Mouse (Mus musculus): ENCODE results near the gene Shank2. TPM values are rescaled to one million over a fixed set of nuclear protein-coding genes. Genes with fewer than 3 reads are reported as not detected.

The Shank2 gene
- total RNA-seq, 4 experiments from 2014 or later, result 108 to 123 (median 112) TPM

DNA sequence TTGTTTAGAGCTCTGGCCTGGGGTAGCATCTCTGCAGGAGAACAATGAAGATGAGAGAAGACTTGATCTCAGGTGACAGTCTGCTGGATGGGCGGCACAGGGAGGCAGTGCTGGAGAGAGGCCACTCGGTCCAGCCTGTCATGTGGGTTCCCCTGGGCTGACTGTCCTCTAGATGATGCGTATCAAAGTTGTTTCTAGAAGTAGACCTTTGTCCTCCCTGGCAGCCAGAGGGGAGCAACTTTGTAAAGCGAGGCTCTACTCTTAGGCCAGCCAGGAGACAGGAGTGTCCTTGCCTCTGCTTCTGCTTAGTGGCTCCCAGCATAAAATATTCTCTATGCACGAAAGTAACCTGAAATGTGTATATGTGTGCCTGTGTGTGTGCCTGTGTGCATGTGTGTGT is 27.5 kb downstream of the Shank2 start:
- DNase-seq (ENCODE audit: low spot score in 2 of 2), result no peak

DNA sequence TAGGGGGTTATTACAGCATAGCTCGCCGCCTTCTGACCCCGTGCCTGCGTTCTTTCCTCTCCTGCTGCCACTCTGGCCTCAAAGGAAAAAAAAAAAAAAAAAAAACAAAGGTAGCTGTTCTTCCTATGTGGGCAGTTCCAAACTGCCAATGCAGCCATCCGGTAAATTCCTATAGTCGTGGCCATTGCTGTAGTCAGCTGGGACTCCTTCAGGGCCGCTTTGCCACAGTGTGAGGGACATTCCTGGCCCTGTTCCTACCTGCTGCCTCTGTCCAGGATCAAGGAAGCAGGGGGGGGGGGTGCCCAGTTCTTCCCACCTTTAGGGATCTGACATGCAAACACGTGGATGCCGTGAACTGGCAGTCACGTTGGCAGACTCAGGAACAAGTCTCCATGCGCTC is 29.1 kb downstream of the Shank2 start:
- no peak for DNase-seq (ENCODE audit: low spot score in 2 of 2)

DNA sequence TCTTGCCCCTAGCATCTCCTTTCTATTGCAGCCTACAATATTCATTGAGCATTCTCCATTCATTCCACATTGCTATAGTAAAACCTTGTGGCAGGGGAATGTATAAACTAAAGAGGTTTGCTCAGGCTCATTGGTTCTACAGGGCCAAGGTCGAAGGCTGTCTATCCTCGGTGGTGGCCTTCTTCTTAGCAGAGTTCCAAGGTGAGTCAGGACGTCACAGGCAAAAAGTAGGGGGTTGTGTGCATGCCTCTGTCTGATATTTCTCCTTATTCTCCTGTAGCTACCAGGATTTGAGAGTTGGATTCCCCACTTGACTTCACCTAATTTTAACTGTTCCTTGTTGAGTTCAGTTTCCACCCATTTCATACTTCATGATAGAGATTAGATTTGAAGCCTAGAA is 29.9 kb downstream of the Shank2 start:
- no peak for DNase-seq (ENCODE audit: low spot score in 2 of 2)

DNA sequence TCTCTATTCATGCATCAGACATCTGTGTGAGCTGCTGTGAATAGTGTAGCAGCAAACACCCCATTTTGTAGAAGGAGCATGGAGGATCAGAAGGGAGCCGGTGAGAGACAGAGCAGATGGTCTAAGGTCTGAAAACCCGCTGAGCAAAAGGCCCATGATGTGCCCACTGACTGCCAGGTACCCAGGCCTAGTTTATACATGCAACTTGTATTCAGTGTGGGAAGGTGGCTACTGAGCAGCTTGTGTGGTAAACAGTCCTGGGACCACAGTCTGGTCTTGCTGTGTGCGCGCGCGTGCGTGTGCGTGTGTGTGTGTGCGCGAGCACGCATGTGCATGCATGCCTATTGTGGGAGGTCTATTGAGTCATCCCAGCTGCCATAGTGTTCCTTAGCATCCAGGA is 35.8 kb downstream of the Shank2 start:
- no peak for DNase-seq (ENCODE audit: low spot score in 2 of 2)

DNA sequence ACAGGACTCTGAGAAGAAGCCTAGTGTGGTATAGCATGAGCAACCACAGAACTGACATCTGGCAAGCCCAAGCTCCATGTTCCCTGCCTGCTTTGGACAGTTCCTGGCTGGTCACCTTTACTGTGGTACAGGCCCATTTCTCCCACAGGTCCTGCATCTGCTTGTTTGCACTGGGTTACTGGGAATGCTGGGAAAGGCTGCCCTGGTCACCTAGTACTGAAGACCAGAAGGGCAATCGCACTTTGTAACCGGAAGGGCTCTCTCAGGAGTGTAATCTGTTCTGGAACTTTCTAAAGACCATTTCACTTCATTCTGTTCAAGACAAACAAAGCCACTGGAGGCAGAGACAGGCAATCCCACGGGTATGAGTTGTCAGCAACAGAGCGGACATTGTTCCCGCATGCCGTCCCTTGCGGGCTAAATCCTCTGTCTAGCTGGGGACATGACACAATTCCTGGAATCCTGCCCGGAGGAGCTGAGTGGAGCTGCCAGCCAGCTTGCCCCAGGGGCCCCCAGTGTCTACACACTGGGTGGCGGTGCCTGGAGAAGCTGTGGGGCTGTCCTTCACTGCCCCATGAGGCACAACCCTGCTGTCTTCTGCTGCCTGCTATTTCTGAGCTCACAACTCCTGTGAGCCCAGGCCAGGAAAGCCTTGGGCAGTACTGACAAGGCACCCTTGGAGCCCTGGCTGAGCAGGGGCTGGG is 36.4 kb downstream of the Shank2 start:
- DNase-seq (ENCODE audit: low spot score in 2 of 2), result peak; percentile 10 to 39

DNA sequence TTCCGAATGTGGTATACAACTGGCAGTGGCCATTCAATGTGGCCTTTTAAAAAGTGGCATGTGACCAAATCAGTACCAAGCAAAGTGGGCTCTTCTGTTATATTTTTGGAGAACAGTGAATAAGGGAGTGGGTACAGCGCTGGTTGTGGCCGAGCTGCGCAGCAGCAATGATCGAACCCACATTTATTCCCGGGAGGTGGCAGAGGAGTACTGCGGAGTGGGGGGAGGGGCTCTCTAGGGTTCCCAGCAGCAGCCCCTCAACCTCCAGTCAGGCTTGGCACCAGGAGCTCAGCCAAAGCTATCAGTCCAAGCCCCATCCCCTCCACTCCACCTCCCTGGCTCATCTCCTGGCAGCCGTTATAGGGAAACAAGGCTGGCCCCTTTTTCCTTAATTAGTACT is 37.0 kb downstream of the Shank2 start:
- no peak for DNase-seq (ENCODE audit: low spot score in 2 of 2)

DNA sequence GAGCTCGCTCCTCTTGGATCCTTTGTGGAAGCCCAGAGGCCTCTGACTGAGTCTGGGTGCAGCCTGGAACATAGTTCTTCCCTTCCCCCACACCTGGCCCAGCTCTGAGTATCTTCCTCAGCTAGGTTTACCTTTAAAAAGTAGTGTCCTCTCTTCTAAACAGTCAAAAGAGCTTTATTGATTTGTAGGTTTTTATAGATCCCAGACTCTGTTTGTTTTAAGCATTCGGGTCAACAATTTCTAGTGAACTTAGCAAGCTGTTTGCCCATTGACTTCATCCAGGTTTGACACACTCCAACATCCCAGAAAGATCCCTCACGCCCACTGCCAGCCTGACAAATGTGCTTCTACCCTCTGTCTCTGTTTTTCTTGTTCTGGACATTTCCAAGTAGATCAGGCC is 38.6 kb downstream of the Shank2 start:
- DNase-seq (ENCODE audit: low spot score in 2 of 2), result no peak

DNA sequence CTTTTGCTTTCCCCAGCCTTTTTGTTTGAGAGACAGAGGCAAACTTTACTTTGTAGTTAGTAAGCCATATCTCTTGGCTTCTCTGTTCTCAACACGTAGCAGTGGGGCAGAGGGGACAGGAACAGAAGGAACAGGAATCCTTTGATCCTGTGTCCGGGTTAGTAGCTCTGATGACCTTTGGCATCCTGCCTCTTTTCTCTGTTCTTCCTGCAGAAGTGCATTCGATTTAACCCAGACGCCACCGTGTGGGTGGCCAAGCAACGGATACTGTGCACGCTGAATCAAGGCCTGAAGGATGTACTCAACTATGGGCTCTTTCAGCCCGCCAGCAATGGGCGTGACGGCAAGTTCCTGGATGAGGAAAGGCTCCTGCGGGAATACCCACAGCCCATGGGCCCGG is 50.3 kb downstream of the Shank2 start:
- no peak for DNase-seq (ENCODE audit: low spot score in 2 of 2)

DNA sequence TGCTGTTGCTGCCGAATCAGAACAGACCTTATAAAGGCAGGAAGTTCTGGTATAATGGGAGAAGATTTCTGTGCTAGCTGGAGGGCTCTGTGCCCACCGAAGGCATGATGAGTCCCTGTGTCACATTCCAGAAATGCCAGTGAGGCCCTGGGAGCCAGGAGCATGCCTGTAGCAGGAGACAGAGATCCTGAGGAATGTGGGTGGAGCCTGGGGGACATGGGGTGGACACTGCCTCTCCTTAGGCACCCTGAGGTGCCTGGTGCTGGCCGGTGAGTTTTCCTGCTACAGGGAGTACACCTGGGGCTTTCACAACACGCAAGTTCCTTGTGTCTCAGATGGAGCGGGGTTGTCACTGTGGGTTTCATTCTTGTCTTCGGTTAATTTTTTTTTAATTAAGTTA is 53.5 kb downstream of the Shank2 start:
- DNase-seq (ENCODE audit: low spot score in 2 of 2), result no peak

DNA sequence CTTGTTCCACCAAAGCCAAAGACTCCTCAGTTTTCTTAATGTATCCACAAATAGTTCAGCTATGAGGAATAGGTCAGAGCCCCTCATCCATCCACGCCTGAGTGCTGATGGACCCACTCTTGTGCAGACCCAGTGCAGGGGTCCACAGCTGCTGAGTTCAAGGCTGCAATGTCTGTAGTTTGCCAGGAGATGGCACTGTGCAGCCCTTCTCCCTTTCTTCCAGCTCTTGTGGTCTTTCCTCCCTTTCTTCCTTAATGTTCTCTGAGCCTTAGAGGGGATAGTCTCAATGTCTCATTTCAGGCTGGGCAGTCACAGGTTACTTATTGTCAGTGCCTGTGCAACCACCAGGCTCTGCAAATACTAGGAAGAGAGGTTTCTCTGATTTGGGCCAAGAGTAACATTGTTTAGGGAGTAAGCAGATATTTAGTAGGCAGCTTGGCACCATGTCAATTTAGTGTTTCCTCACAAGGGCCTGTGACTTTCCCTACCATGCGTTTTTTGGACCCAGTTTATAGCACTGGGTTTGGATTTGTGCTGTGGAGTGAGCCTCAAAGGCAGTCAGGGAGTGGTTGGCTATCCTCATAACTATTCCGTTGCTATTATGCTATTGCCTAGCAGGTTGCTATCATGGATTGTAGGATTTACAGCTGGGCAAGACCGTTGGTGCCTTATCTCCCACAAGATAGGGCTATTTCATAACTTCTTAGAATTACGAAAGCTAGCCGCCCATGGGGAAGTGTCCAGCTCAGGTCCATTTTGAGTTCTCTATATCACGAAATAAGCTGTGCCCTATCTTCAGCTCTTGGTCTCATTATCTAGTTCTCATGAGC is 54.2 kb downstream of the Shank2 start:
- no peak for DNase-seq (ENCODE audit: low spot score in 2 of 2)

DNA sequence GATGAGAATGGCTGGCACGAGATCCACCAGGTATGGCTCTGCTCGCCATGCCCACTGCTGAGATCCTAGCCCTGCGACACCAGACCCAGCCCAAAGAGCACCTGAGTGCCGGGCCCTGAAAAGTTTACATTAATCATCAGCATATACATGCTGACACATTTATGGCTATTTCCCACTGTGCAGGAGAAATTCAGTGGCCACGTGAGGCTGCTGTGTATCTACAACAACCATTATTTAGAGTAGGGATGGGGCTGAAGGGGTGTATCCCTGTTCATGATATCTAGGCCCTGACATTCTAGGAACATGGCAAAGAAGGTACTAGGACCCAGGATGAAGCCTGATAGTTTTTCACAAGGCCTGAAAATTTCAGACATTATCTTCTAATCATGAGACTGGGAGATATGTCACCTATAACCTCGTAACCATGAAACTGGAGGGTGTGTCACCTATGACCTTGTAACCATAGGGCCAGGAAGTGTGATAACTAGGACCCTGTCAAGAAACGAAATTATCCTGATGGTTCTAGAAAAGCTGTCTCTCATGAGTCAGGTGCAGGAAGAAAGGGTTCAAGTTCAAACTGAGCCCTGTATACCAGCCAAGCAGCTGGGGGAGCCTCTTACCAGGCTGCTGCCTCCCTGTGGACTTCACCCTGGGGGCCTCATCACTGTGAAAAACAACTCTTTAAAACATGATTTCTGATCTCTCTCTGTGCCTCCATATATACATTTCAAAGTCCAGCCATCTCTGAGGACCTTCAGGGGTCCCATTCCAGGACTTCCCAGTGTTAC is 68.6 kb downstream of the Shank2 start:
- no peak for DNase-seq (ENCODE audit: low spot score in 2 of 2)

DNA sequence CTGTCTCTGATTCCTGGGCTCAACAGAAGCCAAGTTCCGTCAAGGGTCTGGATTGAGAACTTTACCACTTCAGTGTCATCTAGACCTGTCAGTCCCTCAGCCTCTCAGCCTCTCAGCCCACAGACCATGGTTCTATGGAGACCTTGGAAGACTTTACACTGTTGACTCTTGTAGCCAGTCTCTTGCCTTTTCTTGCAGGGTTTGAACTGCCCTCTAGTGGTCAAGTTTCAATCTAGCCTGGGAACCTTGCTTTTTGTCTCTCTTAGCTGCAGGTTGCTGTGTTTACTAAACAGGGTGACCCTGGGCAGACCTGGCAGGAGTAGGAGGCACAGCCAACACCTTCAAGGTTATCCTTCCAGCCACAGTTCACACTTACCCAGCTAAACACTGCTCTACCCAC is 70.5 kb downstream of the Shank2 start:
- no peak for DNase-seq (ENCODE audit: low spot score in 2 of 2)

DNA sequence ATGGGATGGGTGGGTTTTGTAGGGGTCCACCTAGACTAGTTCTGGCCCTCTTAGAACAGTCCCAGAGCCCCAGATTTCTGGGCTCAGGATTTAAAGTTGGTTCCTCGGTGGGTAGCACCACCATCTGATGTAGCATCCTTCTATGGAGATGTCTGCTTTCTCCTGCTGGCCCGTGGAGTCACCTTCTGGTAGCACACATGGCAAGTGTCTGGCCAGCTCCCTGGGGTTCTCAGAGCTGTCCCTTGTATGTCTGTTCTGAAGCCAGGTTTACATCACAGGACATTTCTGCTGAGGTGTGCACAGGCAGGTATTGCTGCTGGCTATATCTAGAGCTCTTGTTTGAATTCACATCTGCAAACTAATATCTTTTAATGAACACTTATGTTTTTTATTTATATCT is 71.1 kb downstream of the Shank2 start:
- no peak for DNase-seq (ENCODE audit: low spot score in 2 of 2)

DNA sequence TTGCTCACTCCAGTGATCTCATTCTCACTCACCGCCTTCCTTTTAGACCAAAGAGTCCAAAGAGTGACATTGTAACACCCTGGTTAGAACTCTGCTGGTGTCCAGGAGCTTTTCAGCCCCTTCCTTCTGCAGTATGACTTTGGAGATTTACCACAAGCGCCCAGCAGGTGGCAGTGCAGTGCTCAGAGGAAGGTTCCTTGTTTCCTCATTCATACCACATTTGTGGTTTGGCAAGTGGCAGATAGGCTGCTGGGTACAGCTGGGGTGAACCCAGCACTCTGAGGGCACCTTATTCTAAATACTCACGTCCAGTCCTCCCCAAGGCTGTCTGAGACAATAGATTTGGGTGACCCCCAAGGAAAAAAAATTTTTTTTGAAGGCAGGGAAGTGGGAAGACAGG is 73.0 kb downstream of the Shank2 start:
- DNase-seq (ENCODE audit: low spot score in 2 of 2), result peak in 1 of 2 experiments; percentile 73

DNA sequence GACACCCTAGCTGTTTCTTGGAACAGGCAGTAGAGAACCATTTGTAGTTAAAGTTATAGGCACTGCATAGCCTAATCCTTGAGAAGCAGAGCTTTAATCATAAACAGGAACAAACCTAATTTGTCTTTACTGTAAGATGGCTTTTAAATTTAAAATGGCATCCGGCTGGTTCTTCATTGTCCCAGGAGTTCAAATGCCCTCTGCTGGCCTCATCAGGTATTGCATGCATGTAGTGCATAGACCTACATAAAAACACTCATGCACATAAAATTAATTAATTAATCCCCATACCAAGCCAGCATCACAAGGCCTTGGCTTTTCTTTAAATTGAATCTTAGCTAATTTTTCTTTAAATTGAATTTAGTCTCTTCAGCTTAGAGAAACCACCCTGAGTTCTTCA is 76.9 kb downstream of the Shank2 start:
- DNase-seq (ENCODE audit: low spot score in 2 of 2), result no peak

DNA sequence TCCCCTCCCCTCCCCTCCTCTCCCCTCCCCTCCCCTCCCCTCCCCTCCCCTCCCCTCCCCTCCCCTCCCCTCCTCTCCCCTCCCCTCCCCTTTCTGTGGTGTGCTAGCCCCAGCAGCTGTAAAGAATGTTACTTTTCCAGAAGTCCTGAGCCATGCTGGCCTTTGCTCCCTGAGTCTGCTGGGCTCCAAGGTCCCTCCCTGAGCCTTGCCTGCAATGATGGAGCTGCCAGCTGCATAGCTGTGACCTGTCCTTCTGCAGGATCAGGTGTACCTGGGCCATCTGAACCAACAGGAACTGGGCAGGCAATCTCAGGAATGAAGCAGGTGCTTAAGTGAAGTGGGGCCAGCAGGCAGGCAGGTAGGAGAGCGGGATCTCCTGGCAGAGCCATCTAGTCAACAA is 78.1 kb downstream of the Shank2 start:
- DNase-seq (ENCODE audit: low spot score in 2 of 2), result no peak

DNA sequence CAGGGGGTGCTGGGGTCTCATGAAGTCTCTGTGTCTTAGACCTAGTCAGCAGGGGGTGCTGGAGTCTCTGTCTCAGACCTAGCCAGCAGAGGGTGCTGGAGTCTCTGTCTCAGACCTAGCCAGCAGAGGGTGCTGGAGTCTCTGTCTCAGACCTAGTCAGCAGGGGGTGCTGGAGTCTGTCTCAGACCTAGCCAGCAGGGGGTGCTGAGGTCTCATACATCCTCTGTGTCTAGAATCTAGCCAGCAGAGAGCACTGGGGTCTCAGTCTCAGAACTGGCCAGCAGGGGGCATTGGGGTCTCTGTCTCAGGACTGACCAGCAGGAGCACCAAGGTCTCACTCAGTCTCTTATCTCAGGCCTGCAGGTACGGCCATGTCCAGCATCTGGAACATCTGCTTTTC is 79.7 kb downstream of the Shank2 start:
- DNase-seq (ENCODE audit: low spot score in 2 of 2), result peak in 1 of 2 experiments; percentile 26

DNA sequence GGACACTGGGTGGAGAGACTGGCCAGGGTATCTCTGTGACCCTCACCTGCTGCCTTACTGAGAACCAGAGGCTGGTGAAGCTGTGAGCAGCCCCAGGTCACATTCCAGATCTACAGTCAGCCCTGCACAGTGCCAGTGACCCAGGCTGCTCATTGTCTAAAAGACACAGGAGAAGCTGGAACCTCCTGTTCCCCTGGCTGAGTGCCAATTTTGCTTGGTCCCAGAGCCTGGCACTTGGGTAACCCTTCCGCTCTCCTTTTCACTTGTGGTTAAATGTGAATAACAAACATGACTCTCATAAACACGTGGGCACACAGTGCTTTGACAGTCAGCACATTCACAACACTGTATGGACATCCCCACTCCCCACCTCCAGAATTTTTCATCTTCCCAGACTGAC is 80.2 kb downstream of the Shank2 start:
- DNase-seq (ENCODE audit: low spot score in 2 of 2), result no peak

DNA sequence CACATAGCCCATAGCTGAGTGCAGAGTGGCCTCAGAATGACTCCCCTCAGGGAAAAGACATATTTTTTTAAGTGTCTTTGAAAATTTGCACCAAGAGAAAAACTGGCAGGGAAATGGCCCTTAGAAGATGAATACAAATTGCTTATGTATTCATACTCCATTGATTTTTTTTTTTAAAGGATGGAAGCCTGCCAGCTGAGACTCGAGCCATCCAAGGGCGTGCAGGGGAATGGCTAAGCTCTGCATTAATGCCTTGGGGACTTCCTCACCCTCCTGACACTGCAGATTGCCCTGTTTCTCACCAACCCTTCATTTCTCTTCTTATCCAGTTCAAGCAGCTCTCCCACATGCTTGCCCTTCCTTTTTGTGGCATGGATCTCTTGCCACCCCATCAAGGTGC is 85.5 kb downstream of the Shank2 start:
- no peak for DNase-seq (ENCODE audit: low spot score in 2 of 2)

DNA sequence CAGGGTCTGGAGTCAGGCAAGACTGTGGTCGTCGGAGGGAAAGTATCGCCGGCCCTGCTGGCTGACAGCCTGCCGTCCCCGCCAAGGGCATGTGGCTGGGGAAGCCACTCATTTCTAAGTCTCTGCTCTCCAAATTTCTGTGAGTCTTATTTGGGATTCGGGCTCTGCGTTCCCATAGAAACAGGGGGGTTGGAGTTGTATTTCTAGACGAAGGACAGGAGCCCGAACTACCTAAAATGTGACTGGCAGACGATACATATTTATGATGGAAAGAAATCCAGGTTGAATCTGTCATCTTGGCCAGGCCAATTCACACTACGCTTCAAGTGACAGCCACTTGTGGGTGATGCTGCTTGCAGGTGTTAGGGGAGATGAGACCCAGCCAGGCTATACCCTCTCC is 92.4 kb downstream of the Shank2 start:
- DNase-seq (ENCODE audit: low spot score in 2 of 2), result no peak

DNA sequence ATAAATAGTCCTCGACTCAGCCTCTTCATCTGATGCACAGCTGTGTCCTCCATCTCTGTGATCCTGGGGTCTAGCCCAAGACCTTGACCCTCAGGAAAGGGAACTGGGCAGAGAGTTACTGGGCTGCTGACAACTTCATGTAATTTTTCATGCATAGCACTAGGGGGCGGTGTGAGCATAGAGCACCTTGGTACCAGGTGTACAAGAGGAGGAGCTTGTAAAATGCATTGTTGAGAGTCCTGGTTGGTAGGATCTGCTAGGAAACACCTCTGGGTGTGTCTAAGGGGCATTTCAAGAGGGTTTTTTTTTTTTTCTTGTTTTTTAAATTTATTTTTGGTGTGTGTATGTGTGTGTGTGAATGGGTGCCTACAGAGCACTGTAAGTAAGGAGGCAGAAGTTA is 95.6 kb downstream of the Shank2 start:
- no peak for DNase-seq (ENCODE audit: low spot score in 2 of 2)
